Mouse (Mus musculus) forebrain, embryonic 14.5 days (tissue): ENCODE measurements around the gene Trpm4. TPM values are rescaled to one million over a fixed set of nuclear protein-coding genes. Genes with fewer than 3 reads are reported as not detected.

Experiments used
- ATAC-seq: fragments of 200-750 bp; cut with Nextera tagmentation; 2 replicates; pipeline ENCODE4 v1.8.0; 2017; ENCODE audit warnings: mild to moderate bottlenecking, moderate library complexity
- DNase-seq: peaks from one replicate; pipeline ENCODE4 v3.0.0-alpha.2; 2015; ENCODE audit warnings: low spot score
- H3K27ac ChIP-seq: fragments of 300-500 bp; sonication (generic); 2 replicates; pipeline ENCODE4 v1.5.1; 2014; ENCODE audit warnings: low read depth, mild to moderate bottlenecking, control low read depth, low read length, moderate library complexity
- H3K27me3 ChIP-seq: fragments of 300-500 bp; sonication (generic); replicated peaks from 2 replicates; pipeline ENCODE4 v1.6.1; 2014; ENCODE audit warnings: low read length, control low read depth, mixed read lengths; ENCODE audit not compliant: control insufficient read depth, insufficient read depth
- H3K36me3 ChIP-seq: fragments of 300-500 bp; sonication (generic); 2 replicates; pipeline ENCODE4 v1.6.1; 2014; ENCODE audit warnings: low read length, control low read depth; ENCODE audit not compliant: control insufficient read depth, insufficient read depth
- H3K4me1 ChIP-seq: fragments of 300-500 bp; sonication (generic); 2 replicates; pipeline ENCODE4 v1.6.1; 2014; ENCODE audit warnings: antibody characterized with exemption, low read length, control low read depth; ENCODE audit not compliant: control insufficient read depth, insufficient read depth
- H3K4me2 ChIP-seq: fragments of 300-500 bp; sonication (generic); 2 replicates; pipeline ENCODE4 v1.6.1; 2014; ENCODE audit warnings: mild to moderate bottlenecking, control low read depth, low read length
- H3K4me3 ChIP-seq: fragments of 300-500 bp; sonication (generic); 2 replicates; pipeline ENCODE4 v1.5.1; 2014; ENCODE audit warnings: low read depth, low read length, control low read depth
- H3K9ac ChIP-seq: fragments of 300-500 bp; sonication (generic); 2 replicates; pipeline ENCODE4 v1.6.1; 2014; ENCODE audit warnings: mild to moderate bottlenecking, low read length, control low read depth, moderate library complexity
- H3K9me3 ChIP-seq: fragments of 300-500 bp; sonication (generic); replicated peaks from 2 replicates; pipeline ENCODE4 v1.6.1; 2016; ENCODE audit warnings: low read length, control low read depth, mixed read lengths; ENCODE audit not compliant: control insufficient read depth
- WGBS: fragments of 180-500 bp; shearing (Covaris S2); extraction: QIAGEN DNeasy Blood & Tissue Kit; methylation state at CpG from one replicate; pipeline ENCODE4 v1.1.7; 2014; 5-methylcytosine and 5-hydroxymethylcytosine counted together
- polyA plus RNA-seq: library from polyadenylated mRNA; unstranded; fragments of >200 nt; fragmentation: Nextera tagmentation; extraction: Ambion mirVana; gene quantifications from 2 replicates; pipeline ENCODE4 v1.2.1, GENCODE M21; 2014

Trpm4 gene
- polyA plus RNA-seq, 1 experiment from 2014 or later = 9.8 TPM

DNA sequence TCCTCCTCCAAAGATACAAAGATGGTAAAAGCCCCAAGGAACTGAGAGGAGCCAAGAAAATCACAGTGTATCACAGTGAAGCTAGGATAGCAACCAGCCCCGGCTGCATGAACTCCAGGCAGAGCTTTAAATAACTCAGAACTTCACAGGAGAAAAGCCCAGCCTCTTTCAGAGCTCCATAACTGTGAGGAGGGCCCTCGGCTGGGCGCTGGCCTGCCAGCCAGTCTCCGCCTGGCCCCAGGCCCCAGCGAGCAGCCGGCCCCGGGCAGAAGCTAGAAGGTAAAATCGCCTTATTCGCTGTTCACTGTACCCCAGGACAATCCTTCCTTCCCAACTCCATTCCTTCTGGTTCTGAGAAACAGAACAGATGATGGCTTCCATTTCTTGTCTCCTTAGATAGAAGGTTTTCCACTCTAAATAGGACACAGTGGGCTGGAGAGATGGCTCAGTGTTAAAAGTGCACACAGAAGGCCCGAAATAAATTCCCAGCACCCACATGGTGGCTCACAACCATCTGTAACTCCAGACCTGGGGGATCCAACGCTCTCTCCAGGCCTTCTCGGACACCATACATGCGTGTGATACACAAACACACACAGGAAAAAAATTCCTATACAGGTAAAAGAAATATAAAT is 4.6 kb downstream of the Trpm4 start:
- Histone ChIP-seq H3K4me1 (peaks cover 7% of the 10 kb centered on the region), H3K9ac (no peak overlapping the region), H3K9me3 (no peaks in the 10 kb centered on the region), H3K27ac (no peak overlapping the region), H3K4me3 (no peak overlapping the region), H3K36me3 (no peaks in the 10 kb centered on the region), H3K4me2 (no peak overlapping the region), H3K27me3 (no peaks in the 10 kb centered on the region)
- ATAC-seq (no peak), DNase-seq (no peak)
- WGBS = 79% methylated on average over 13 of the region's 13 CpGs

- Histone ChIP-seq H3K9ac (no peak overlapping the region), H3K4me2 (no peak overlapping the region), H3K9me3 (no peaks in the 10 kb centered on the region), H3K36me3 (no peaks in the 10 kb centered on the region), H3K4me1 (no peaks in the 10 kb centered on the region), H3K27me3 (no peaks in the 10 kb centered on the region), H3K27ac (no peak overlapping the region), H3K4me3 (no peak overlapping the region)
- ATAC-seq = no peak
- no peak for DNase-seq
Measured at GRCm38 (mm10) chr7:45325800-45326199, 7.8 kb downstream of the Trpm4 start.

GRCm38 (mm10) chr7:45323069-45323468 is 10.5 kb downstream of the Trpm4 start:
- H3K4me1 ChIP-seq = no peaks in the 10 kb centered on the region
- no peaks in the 10 kb centered on the region for H3K36me3 ChIP-seq
- no peak overlapping the region for H3K4me3 ChIP-seq
- ATAC-seq = no peak
- H3K27ac ChIP-seq = no peak overlapping the region
- H3K4me2 ChIP-seq = no peak overlapping the region
- H3K27me3 ChIP-seq = no peaks in the 10 kb centered on the region
- DNase-seq = no peak
- H3K9me3 ChIP-seq = no peaks in the 10 kb centered on the region
- H3K9ac ChIP-seq = no peak overlapping the region
- WGBS = 91% methylated on average over 5 of the region's 5 CpGs

GRCm38 (mm10) chr7:45322245-45322644 is 11.3 kb downstream of the Trpm4 start:
- no peak for DNase-seq
- H3K9me3 ChIP-seq = no peaks in the 10 kb centered on the region
- 89% methylated on average over 4 of the region's 4 CpGs for WGBS
- H3K9ac ChIP-seq = no peak overlapping the region
- no peak overlapping the region for H3K4me3 ChIP-seq
- no peak for ATAC-seq
- H3K27me3 ChIP-seq = no peaks in the 10 kb centered on the region
- no peaks in the 10 kb centered on the region for H3K4me1 ChIP-seq
- no peak overlapping the region for H3K27ac ChIP-seq
- H3K36me3 ChIP-seq = no peaks in the 10 kb centered on the region
- no peak overlapping the region for H3K4me2 ChIP-seq

DNA sequence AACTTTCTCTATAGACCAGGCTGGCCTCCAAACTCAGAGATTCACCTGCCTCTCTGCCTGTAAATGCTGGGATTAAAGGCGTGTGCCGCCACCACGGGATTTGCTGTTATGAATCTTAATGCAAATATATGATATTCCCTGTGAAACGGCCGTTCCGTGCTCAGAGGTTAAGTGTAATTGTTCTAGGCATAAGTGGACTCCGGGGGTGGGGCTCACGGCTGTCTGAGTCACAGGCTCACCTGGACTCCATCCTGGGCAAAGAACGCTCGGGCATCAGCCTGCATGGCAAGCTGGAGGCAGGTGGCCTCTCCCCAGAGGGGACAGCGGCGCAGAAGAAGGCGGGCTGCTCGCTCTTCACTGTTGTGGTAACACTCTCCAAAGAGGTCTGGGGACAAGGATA is 17.0 kb downstream of the Trpm4 start:
- H3K36me3 ChIP-seq = no peaks in the 10 kb centered on the region
- no peak for DNase-seq
- ATAC-seq = no peak
- 91% methylated on average over 14 of the region's 14 CpGs for WGBS
- H3K9me3 ChIP-seq = no peaks in the 10 kb centered on the region
- no peak overlapping the region for H3K9ac ChIP-seq
- no peak overlapping the region for H3K4me2 ChIP-seq
- H3K27ac ChIP-seq = no peak overlapping the region
- no peaks in the 10 kb centered on the region for H3K27me3 ChIP-seq
- peaks cover 5% of the 10 kb centered on the region; the same call in 1 of the 2 replicates for H3K4me1 ChIP-seq
- H3K4me3 ChIP-seq = no peak overlapping the region

DNA sequence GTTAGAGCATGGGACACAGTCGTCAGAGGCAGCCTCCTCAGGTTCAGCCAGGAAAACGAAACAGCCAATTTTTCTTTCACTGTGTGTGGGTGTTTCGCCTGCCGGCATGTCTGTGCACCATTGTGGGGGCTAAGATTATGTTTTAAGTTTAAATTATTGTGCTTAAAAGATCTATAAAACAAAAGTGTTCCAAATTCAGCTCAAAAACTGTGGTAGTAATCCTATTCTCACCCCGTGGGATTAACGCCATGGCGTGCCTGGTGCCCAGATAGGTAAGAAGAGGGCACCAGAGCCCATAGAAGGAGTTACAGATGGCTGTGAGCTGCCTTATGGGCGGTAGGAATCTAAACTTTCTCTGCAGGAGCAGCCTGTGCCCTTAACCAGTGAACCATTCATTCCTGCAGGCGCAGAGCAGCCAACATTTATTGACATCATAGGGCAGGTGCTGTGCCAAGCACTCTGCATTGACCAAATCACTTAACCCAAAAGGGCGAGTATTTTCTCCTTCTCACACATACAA is 18.3 kb downstream of the Trpm4 start:
- WGBS = 86% methylated on average over 10 of the region's 10 CpGs
- Histone ChIP-seq H3K4me2 (no peak overlapping the region), H3K9ac (no peak overlapping the region), H3K4me1 (peaks cover 5% of the 10 kb centered on the region; the same call in 1 of the 2 replicates), H3K27ac (no peak overlapping the region), H3K9me3 (no peaks in the 10 kb centered on the region), H3K36me3 (no peaks in the 10 kb centered on the region), H3K27me3 (no peaks in the 10 kb centered on the region), H3K4me3 (no peak overlapping the region)
- ATAC-seq = no peak
- DNase-seq = no peak

GRCm38 (mm10) chr7:45313495-45313894 is 20.1 kb downstream of the Trpm4 start:
- no peak overlapping the region for H3K27ac ChIP-seq
- H3K36me3 ChIP-seq = no peaks in the 10 kb centered on the region
- no peaks in the 10 kb centered on the region for H3K9me3 ChIP-seq
- H3K4me1 ChIP-seq = peaks cover 5% of the 10 kb centered on the region; the same call in 1 of the 2 replicates
- H3K9ac ChIP-seq = peak overlapping the region; percentile 43
- ATAC-seq = no peak
- DNase-seq = no peak
- H3K4me2 ChIP-seq = no peak overlapping the region
- WGBS = 42% methylated on average over 9 of the region's 9 CpGs
- H3K4me3 ChIP-seq = no peak overlapping the region
- no peaks in the 10 kb centered on the region for H3K27me3 ChIP-seq

GRCm38 (mm10) chr7:45312686-45313453 is 20.7 kb downstream of the Trpm4 start:
- Histone ChIP-seq H3K27ac (no peak overlapping the region), H3K4me1 (peaks cover 5% of the 10 kb centered on the region; the same call in 1 of the 2 replicates), H3K36me3 (no peaks in the 10 kb centered on the region), H3K9me3 (no peaks in the 10 kb centered on the region), H3K27me3 (no peaks in the 10 kb centered on the region), H3K9ac (peak overlapping the region; percentile 43), H3K4me3 (no peak overlapping the region), H3K4me2 (no peak overlapping the region)
- ATAC-seq (no peak), DNase-seq (no peak)
- whole genome bisulfite sequencing = 27% methylated on average over 10 of the region's 10 CpGs

DNA sequence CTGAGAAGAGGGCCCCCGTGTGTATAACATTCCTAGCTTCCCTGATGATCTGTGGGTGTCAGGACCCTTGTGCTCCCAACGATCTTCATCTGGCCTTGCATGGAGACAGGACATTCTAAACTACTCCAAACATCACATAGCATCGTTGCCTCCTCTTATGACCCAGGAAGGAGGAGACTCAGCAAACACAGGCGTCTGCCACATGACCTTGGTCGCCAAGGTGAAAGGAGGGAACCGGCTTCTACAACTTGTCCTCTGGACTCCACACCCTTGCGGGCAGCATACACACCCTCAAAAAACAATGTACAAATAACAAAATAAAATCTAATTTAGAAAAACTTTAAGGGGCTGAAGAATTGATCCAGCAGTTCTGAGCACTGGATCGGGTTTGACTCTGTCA is 21.6 kb downstream of the Trpm4 start:
- no peak overlapping the region for H3K27ac ChIP-seq
- H3K27me3 ChIP-seq = no peaks in the 10 kb centered on the region
- H3K36me3 ChIP-seq = no peaks in the 10 kb centered on the region
- no peak for ATAC-seq
- no peak overlapping the region for H3K9ac ChIP-seq
- DNase-seq = no peak
- peaks cover 5% of the 10 kb centered on the region; the same call in 1 of the 2 replicates for H3K4me1 ChIP-seq
- WGBS = 81% methylated on average over 8 of the region's 8 CpGs
- no peak overlapping the region for H3K4me3 ChIP-seq
- H3K9me3 ChIP-seq = no peaks in the 10 kb centered on the region
- no peak overlapping the region for H3K4me2 ChIP-seq
